Mouse (Mus musculus) kidney, adult 2 months (tissue): Measurements from ENCODE around the gene Hhat.

Experiments
- CTCF ChIP-seq: fragments of 200-500 bp; conservative IDR thresholded peaks from 2 replicates; pipeline ENCODE4 v1.5.1; 2011; ENCODE audit warnings: low read depth, mild to moderate bottlenecking, control low read depth, low read length, moderate library complexity, mixed read lengths; ENCODE audit not compliant: insufficient read depth, insufficient read length
- POLR2A ChIP-seq: fragments of 200-500 bp; IDR thresholded peaks from one replicate; pipeline ENCODE4 v1.6.1; 2011; ENCODE audit warnings: low read depth, low read length, control low read depth

GRCm38 (mm10) chr1:192463732-192464131, 307.3 kb downstream of the Hhat start:
- TF ChIP-seq CTCF = no peak
- no peak for TF ChIP-seq POLR2A
